Mouse (Mus musculus) layer of hippocampus, adult 2 months (tissue): ENCODE data around the gene BC030867. TPM values are rescaled to one million over a fixed set of nuclear protein-coding genes. Genes with fewer than 3 reads are reported as not detected.

ENCODE experiments used
- DNase-seq, 2 experiments: peaks; one replicate each; pipeline ENCODE4 v3.0.0; 2022; ENCODE audit warnings: low spot score in 2 of 2
- H3K27ac ChIP-seq: fragments of 200-600 bp; 2 replicates; pipeline ENCODE4 v1.8.1; 2022
- H3K4me3 ChIP-seq: fragments of 200-600 bp; 2 replicates; pipeline ENCODE4 v1.8.1; 2022; ENCODE audit warnings: mild to moderate bottlenecking
- CTCF ChIP-seq: fragments of 200-600 bp; conservative IDR thresholded peaks from 2 replicates; pipeline ENCODE4 v1.8.1; 2022; ENCODE audit warnings: antibody characterized with exemption, mild to moderate bottlenecking, moderate library complexity
- total RNA-seq, 2 experiments: library from RNA; stranded (reverse); gene quantifications; 2 replicates each; pipeline ENCODE4 v1.2.3; 2021

BC030867 gene
- total RNA-seq, 2 experiments from 2014 or later = 1.0 to 1.1 TPM

GRCm38 (mm10) chr11:102291051-102291535 is 42.4 kb downstream of the BC030867 start:
- Histone ChIP-seq H3K27ac (no peak overlapping the region), H3K4me3 (no peak overlapping the region)
- no peak for DNase-seq
- no peak for TF ChIP-seq CTCF

GRCm38 (mm10) chr11:102293971-102294370 is 45.3 kb downstream of the BC030867 start:
- Histone ChIP-seq H3K27ac (no peak overlapping the region), H3K4me3 (no peak overlapping the region)
- no peak for TF ChIP-seq CTCF
- no peak for DNase-seq

GRCm38 (mm10) chr11:102294416-102294815 is 45.7 kb downstream of the BC030867 start:
- H3K27ac ChIP-seq = peak overlapping the region; percentile 86; the same call in 1 of the 2 replicates
- no peak for TF ChIP-seq CTCF
- H3K4me3 ChIP-seq = no peak overlapping the region; the same call in 1 of the 2 replicates
- DNase-seq = no peak

GRCm38 (mm10) chr11:102294887-102295597 is 46.4 kb downstream of the BC030867 start:
- DNase-seq = peak in 1 of 2 experiments; percentile 28
- no peak; the same call in 1 of the 2 replicates for TF ChIP-seq CTCF
- H3K27ac ChIP-seq = peak overlapping the region; percentile 86
- peak overlapping the region; percentile 82 for H3K4me3 ChIP-seq

GRCm38 (mm10) chr11:102295598-102296471 is 47.2 kb downstream of the BC030867 start:
- Histone ChIP-seq H3K4me3 (peak overlapping the region; percentile 82), H3K27ac (peak overlapping the region; percentile 86)
- TF ChIP-seq CTCF = no peak
- DNase-seq = peak in 1 of 2 experiments; percentile 34

- Histone ChIP-seq H3K27ac (peak within 1 kb of the TSS; percentile 86), H3K4me3 (peak within 1 kb of the TSS; percentile 82)
- peak; percentile 97 to 99 for DNase-seq
- no peak for TF ChIP-seq CTCF
Measured at GRCm38 (mm10) chr11:102296491-102297472, 48.1 kb downstream of the BC030867 start, which contains the start of gene Atxn7l3. TSS of gene Atxn7l3 (minus strand) at chr11:102296631.

GRCm38 (mm10) chr11:102297577-102298556 is 49.2 kb downstream of the BC030867 start:
- H3K27ac ChIP-seq = peak overlapping the region; percentile 86
- TF ChIP-seq CTCF = no peak
- H3K4me3 ChIP-seq = peak overlapping the region; percentile 82
- no peak for DNase-seq

- TF ChIP-seq CTCF = peak; percentile 74
- DNase-seq = peak in 1 of 2 experiments; percentile 66
- no peak overlapping the region for H3K27ac ChIP-seq
- no peak overlapping the region for H3K4me3 ChIP-seq
Measured at GRCm38 (mm10) chr11:102299839-102300238, 51.2 kb downstream of the BC030867 start.

- Histone ChIP-seq H3K4me3 (no peak overlapping the region), H3K27ac (no peak overlapping the region)
- TF ChIP-seq CTCF = no peak
- no peak for DNase-seq
Measured at GRCm38 (mm10) chr11:102304141-102304540, 55.5 kb downstream of the BC030867 start.

- no peak for TF ChIP-seq CTCF
- DNase-seq = no peak
- Histone ChIP-seq H3K27ac (no peak overlapping the region), H3K4me3 (no peak overlapping the region)
Measured at GRCm38 (mm10) chr11:102305359-102305758, 56.7 kb downstream of the BC030867 start.

GRCm38 (mm10) chr11:102308104-102308503 is 59.4 kb downstream of the BC030867 start:
- no peak for TF ChIP-seq CTCF
- no peak overlapping the region for H3K4me3 ChIP-seq
- no peak for DNase-seq
- no peak overlapping the region for H3K27ac ChIP-seq
